Mouse (Mus musculus): ENCODE data around the gene Rbm4b.
A peak's percentile ranks its signal among the peaks of the same experiment; 100 is the strongest.

The Rbm4b gene

GRCm38 (mm10) chr19:4756193-4756911 lies at the start of gene Rbm4b:
Gene Rbm4b (plus strand): TSS chr19:4756497.
- DNase-seq (ENCODE audit: low spot score), result peak; percentile 88

GRCm38 (mm10) chr19:4708765-4709164 lies 47.5 kb upstream of the Rbm4b start:
- DNase-seq (ENCODE audit: low spot score), result no peak

- no peak for DNase-seq (ENCODE audit: low spot score)
Measured at GRCm38 (mm10) chr19:4711098-4711600, 45.1 kb upstream of the Rbm4b start, which contains the start of gene Sptbn2. Gene Sptbn2 (plus strand): TSS chr19:4711167.

GRCm38 (mm10) chr19:4711601-4712155 lies 44.6 kb upstream of the Rbm4b start:
- DNase-seq (ENCODE audit: low spot score), result no peak

- DNase-seq (ENCODE audit: low spot score), result no peak
Measured at GRCm38 (mm10) chr19:4712156-4712780, 44.0 kb upstream of the Rbm4b start.

GRCm38 (mm10) chr19:4712781-4713526 lies 43.3 kb upstream of the Rbm4b start:
- no peak for DNase-seq (ENCODE audit: low spot score)

- no peak for DNase-seq (ENCODE audit: low spot score)
Measured at GRCm38 (mm10) chr19:4713886-4714285, 42.4 kb upstream of the Rbm4b start.

- DNase-seq (ENCODE audit: low spot score), result no peak
Measured at GRCm38 (mm10) chr19:4716756-4717155, 39.5 kb upstream of the Rbm4b start.

GRCm38 (mm10) chr19:4717281-4717680 lies 39.0 kb upstream of the Rbm4b start:
- no peak for DNase-seq (ENCODE audit: low spot score)

- DNase-seq (ENCODE audit: low spot score), result no peak
Measured at GRCm38 (mm10) chr19:4718716-4719115, 37.6 kb upstream of the Rbm4b start.

GRCm38 (mm10) chr19:4719351-4719764 lies 36.9 kb upstream of the Rbm4b start:
- DNase-seq (ENCODE audit: low spot score), result no peak

GRCm38 (mm10) chr19:4720112-4720511 lies 36.2 kb upstream of the Rbm4b start:
- DNase-seq (ENCODE audit: low spot score), result no peak

GRCm38 (mm10) chr19:4720671-4721244 lies 35.5 kb upstream of the Rbm4b start:
- DNase-seq (ENCODE audit: low spot score), result no peak

- no peak for DNase-seq (ENCODE audit: low spot score)
Measured at GRCm38 (mm10) chr19:4729186-4729585, 27.1 kb upstream of the Rbm4b start.

GRCm38 (mm10) chr19:4733052-4733451 lies 23.2 kb upstream of the Rbm4b start:
- DNase-seq (ENCODE audit: low spot score), result no peak

GRCm38 (mm10) chr19:4737866-4738265 lies 18.4 kb upstream of the Rbm4b start:
- DNase-seq (ENCODE audit: low spot score), result no peak

GRCm38 (mm10) chr19:4739053-4739452 lies 17.2 kb upstream of the Rbm4b start:
- no peak for DNase-seq (ENCODE audit: low spot score)

- no peak for DNase-seq (ENCODE audit: low spot score)
Measured at GRCm38 (mm10) chr19:4739762-4740161, 16.5 kb upstream of the Rbm4b start.

GRCm38 (mm10) chr19:4741482-4741881 lies 14.8 kb upstream of the Rbm4b start:
- DNase-seq (ENCODE audit: low spot score), result no peak

- no peak for DNase-seq (ENCODE audit: low spot score)
Measured at GRCm38 (mm10) chr19:4742229-4742628, 14.1 kb upstream of the Rbm4b start.

- DNase-seq (ENCODE audit: low spot score), result no peak
Measured at GRCm38 (mm10) chr19:4743524-4743923, 12.8 kb upstream of the Rbm4b start.

- no peak for DNase-seq (ENCODE audit: low spot score)
Measured at GRCm38 (mm10) chr19:4744026-4744425, 12.3 kb upstream of the Rbm4b start.

Measured in c-Kit-positive CD71-positive TER-119-positive erythroid progenitor cells, embryonic 14.5 days (primary cell).